Mouse (Mus musculus) cerebellum, adult 11-12 months (tissue): ENCODE measurements at regions not wholly inside any gene's neighbourhood (a gene's known extent, or its start where the extent isn't known, plus 50 kb on each side); places are given as distances from the start of the nearest gene placed in this dataset.

Source experiments
- DNase-seq: peaks from one replicate; pipeline ENCODE4 v3.0.0; 2022

DNA sequence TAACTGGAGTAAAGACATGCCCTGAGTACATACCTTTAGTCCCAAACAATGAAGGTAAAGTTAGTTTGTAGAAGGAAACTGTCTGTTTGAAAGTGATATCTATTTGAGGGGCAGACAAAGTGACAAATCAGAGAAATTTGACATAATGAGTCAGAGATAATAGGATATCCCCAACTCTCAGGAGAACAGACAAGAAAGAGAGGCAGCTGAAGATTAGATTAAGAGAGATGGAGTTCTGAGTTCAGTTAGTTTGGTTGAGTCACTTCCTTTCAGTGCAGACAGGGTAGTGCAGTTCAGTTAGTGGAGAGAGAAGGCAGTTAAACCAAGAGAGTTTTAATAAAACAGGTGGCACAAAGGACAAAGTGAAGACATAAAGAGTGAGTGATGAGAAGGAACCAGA lies 477.4 kb upstream of the Diaph2 start:
- no peak for DNase-seq

DNA sequence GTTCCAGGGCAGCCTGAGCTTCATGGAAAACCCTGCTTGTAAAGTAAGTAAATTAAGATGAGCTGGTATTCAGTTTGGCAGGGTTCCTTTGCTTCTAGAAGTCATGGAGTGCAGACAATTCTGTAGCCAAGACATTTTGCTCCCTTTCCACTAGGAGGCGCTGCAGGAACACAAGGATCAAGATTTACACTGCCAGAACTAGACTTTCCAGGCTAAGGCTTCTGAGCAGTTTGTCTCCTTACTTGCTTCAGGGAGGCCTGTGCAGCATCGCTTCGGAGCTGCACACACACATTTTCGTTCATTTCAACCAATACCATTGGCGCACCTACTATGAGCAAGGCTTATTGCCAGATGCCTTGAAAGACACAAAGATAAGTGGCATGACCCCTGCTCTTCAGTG lies 445.6 kb upstream of the Diaph2 start:
- DNase-seq, result peak; percentile 41

DNA sequence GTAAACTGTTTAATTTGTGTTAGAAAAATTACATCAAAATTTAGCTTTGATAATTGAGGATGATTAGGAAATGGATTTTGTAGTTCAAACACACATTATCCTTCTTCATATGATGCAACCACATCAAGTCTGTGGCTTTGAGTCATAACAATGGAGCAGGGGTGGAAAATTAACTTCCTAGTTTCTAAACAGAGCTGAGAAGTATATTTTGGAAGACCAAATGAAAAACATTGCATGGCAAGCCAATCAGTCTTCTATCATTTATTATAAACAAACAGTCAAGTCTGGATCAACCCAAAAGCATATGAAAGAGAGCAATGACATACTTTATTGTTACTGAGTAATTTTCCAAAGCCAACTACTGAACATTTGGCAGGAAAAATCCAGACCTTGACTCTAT lies 440.2 kb upstream of the Diaph2 start:
- no peak for DNase-seq

DNA sequence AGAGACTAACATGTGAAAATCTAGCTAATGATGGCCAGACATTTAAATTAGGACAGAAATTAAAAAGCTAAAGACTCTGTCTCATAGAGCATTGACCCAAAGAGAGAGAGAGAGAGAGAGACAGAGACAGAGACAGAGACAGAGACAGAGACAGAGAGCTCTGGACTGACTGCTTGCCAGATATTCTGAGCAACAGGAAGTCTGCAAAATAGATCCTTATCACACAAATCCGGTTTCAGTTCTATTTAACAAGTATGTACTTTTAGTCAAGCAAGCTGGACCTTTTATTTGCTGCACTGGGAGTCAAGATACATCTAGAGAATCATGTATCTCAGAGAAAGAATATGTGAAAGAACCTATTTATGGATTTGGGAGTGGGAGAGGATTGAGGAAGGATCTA lies 420.1 kb upstream of the Diaph2 start:
- DNase-seq, result no peak

- no peak for DNase-seq
Observed at GRCm38 (mm10) chrX:129332810-129333209, 416.7 kb upstream of the Diaph2 start.
